Mouse (Mus musculus): ENCODE measurements around the gene Gna12.

- TF ChIP-seq POLR2A (IDR thresholded peaks at IDR 0.05; ENCODE audit: extremely low read depth, insufficient read depth, low read length) (no peak), CTCF (IDR thresholded peaks at IDR 0.05; ENCODE audit: low read depth, low read length) (0 out of 2 replicates have a peak, but pooled peaks have one; percentile 27)
Measured at GRCm38 (mm10) chr5:140829081-140829910, 935 bp downstream of the Gna12 start.

Measured in liver, adult 2 months (tissue).